Mouse (Mus musculus): Measurements from ENCODE around the gene Hist1h2bj.

Hist1h2bj gene

GRCm38 (mm10) chr13:22015479-22016450 is 27.2 kb upstream of the Hist1h2bj start:
- DNase-seq: peak; percentile 59 to 78

DNA sequence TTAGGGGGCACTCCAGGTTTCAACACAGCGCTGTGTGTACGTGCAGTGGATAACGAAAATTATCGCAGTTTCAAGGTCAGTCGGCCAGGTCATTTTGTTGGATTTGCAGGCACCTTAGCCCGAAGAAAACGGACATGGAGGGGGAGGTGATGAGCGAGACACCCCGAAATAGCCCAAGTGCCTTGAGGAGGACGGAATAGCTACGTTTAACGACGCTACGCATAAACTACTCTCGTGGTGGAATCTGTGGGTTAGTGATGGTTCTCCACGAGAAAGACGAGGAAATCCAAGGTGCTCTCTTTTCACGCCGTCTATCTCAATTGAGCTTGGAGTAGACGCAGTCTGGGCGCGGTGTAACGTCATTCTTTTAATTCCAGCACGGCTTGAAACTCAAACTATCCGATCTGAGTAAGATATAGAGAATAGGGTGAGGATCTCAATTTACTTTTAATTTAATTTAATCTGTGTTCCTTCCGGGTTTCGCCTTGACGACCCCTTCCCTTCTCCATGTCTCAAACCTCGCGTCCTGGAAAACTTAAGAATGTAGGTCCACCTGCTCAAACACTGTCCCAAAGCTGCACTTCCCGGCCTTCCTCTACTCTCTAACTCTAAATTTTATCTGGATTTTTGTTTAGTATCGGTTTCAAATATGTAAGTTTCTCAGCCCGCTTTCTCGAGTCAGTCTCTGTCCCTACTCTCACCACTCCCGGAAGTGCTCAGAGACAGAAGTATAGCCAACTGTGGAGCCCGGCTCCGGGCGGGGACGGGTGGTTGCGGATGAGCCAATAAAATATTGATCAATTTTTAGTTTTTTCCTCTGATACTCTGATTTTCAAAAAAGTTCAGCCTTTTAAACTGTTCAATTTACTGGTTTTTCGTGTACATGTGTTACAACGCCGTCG is 22.8 kb upstream of the Hist1h2bj start:
- no peak for DNase-seq

DNA sequence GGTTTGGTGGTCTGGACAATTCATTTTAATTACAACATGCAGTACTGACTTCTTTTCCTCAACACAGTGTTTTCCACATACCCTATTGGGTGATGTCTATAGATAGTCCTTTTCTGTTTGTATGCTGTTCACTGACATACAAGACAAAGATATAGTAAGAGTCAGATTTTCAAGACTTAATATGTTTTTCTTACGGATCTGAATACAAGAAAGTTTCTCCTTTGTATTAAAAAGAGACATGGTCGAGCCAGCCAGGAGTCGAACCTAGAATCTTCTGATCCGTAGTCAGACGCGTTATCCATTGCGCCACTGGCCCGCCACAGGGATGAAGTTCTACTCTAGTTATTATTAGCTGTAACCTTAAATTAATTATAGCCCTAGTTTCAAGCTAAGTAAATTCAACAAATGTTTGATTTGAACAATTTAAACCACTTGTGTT is 22.1 kb upstream of the Hist1h2bj start:
- peak in 1 of 2 experiments; percentile 57 for DNase-seq

DNA sequence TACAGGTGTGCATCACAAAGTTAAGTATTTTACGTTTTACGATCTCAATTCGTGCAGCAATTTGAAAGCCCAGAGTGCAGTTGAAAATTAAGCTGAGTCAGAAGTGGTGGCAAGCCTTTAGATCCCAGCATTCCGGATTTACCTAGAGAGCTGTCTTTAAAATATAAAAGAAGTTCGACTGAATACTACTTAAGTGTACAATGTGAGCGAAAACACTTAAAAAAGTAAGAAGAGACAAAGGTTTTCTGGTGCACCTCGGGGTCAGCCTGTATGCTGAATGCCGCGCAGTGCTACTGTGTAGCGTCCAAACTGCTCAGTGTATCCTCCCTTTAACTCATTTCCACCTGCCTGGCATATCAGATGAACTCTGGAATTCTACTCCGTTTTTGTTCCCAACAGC is 21.4 kb upstream of the Hist1h2bj start:
- DNase-seq: no peak

DNA sequence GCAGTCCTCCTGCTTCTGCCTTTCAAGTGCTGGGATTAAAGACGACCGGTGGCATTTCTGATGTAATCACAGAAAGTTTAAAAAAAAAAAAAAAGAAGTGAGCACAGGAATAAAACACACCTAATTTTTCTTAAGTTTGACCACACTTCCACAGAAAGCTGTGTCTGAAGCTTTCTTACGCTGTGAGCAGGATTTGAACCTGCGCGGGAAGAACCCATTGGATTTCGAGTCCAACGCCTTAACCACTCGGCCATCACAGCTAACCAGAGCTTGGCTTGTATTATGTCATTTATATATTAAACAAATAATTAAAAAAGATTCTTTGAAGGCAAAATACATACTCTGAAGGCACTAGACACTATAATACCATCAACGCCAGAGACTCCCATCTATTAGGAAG is 20.8 kb upstream of the Hist1h2bj start:
- DNase-seq: peak; percentile 51 to 67

DNA sequence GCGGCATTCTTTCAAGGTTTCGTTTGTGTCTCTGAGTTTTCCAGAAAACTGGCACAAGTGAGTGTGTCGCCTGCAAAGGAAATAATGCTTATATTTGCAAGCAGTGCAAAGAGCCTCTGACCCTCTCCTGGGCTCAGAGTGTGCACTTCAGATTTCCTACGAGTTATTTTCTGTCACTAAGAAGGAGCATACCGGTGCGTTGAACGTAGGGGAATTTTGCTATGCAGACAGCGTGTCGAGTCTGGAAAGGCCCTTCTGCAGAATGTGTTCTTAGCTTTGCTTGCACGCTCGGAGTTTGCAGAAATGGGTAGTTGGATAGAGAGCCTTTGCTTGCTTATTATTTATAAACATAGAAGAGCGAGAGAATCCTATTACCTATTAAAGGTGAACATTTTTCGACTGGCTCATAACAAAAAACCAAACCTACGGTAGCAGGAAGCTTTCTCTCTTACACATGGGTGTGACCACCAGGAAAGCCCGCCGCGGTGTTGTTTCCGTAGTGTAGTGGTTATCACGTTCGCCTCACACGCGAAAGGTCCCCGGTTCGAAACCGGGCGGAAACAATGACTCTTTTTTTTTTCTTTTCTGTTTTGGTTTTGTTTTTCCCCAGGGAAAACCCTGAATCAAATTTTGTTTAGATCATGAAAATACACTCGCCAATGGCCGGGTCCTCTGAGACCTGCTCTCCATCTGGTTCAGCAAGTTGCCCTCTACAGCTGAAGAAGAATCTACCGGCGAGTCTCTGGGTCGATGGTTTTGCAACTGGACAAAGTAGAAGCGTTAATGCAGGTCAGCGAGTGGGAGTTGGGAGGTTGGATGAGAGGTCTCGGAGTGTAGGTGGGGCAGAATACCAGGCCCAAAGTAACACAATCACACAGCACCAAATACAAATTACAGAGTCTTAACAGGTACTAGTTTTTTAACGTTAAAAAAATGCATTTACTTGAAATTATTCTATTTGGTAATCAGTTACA is 16.7 kb upstream of the Hist1h2bj start:
- DNase-seq: peak; percentile 67 to 80

DNA sequence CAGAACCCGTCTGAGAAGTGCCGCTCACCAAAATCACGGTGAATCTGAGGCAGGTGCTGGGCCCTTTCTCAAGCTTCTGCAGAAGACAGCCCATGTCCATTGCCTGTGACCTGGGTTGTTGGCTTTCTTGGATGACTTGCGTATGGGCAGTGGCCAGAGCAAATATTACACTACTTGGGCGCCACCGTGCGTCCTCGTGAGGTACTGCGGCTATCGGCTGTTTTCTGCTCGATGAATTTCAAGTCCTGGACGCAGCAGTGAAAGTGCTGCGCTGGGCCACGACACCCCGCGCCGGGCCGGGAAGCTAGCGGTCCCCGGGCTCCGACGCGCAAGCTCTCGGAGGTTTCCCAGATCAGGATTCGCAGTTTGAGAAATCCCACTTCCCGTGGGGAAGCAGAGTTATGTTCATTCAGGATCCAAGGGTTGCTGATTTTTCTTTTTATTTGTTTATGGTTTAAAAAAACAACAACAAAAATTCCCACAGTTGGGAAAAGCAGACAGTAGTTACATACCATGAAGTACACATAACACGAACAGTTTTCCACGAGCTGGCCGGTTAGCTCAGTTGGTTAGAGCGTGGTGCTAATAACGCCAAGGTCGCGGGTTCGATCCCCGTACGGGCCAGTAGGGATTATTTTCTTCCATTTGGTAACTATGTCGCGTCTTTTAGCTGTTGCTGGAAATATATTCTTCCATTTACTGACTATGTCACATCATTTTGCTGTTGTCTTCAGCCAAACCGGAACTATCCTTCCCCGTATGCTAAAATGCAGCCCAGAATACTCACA is 14.1 kb upstream of the Hist1h2bj start:
- DNase-seq: peak; percentile 82 to 94

DNA sequence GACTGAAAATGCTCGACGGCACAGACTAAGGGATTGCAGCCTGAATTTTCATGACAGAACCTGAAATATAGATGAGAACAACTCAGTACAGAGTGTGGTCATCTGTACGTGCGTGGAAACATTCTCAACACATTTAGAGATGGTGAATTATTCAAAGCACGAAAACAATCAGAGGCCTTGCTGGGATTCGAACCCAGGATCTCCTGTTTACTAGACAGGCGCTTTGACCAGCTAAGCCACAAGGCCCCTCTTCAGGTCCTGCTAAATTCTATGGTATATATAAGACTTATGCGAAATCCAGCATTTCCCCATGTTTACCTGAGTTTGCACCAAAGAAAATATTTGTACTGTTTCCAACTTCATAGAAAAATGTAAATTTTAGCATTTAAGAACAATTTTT is 13.1 kb upstream of the Hist1h2bj start:
- no peak for DNase-seq

GRCm38 (mm10) chr13:22030493-22030892 is 12.5 kb upstream of the Hist1h2bj start:
- no peak for DNase-seq

DNA sequence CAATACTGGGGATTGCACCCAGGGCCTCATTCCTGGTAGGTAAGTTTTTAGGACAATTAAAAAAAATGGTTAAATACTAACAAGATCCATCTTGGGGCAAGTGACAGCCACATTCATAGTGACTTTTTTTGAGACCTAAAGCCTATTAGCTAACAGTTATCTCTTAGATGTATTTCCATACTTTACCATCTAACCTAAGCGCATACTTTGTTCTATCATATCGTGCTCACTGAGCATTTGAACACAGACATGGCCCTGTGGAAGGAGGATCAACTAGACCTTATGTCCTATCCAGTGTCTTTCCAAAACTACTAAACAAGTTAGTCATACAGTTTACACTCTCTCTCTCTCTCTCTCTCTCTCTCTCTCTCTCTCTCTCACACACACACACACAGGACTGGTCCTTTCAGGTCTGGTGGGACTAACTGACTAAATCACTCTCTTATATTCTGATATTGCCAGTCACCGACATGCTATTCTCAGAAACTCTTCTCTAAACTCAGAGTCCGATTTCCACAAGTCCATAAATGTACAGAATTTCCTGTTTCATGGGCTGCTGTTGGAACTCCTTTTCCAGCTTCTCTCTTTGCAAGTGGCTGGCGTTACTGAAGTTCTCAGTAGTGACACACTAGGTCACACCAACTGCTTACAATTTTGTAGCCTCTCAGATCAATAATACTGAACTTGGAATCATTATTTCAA is 9.1 kb upstream of the Hist1h2bj start:
- no peak for DNase-seq

GRCm38 (mm10) chr13:22034443-22035266 is 8.4 kb upstream of the Hist1h2bj start:
- no peak for DNase-seq

- peak; percentile 53 to 63 for DNase-seq
Measured at GRCm38 (mm10) chr13:22035267-22036148, 7.5 kb upstream of the Hist1h2bj start, which contains the start of the genes Hist1h2ah and Hist1h2bk. Gene Hist1h2ah (minus strand): TSS chr13:22035568. Gene Hist1h2bk (plus strand): TSS chr13:22035870.

DNA sequence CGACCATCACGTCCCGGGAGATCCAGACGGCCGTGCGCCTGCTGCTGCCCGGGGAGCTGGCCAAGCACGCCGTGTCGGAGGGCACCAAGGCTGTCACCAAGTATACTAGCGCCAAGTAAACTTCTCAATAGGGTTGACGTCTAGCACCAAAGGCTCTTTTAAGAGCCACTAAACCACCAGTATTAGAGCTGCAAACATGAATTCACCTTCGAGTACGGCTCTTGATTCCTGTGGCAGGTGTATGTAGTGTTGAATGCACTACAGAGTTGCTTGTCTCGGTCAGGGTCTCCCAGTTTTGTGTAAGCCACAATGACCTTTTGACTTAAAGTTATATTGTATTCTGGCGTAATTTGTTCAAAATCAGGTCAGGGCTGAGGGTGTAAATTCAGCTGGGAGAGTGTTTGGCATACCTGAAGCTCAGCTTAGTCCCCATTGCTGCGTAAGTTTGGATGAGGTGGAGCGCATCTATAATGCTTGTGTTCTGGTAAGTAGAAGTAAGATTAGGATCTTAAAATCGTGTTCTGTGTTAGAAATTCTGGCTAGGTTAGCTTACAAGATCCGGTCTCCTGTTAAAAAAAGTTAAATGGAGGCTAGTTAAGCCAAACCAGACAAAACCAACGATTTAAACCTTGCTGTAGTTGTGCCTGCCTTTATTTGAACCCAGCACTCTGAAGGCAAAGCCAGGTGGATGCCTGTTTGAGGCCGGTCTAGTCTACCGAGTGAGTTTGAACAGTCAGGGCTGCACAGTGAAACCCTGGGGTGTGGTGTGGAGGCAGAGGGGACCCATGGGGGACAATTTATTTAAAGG is 6.7 kb upstream of the Hist1h2bj start:
- DNase-seq: no peak

GRCm38 (mm10) chr13:22036986-22037385 is 6.0 kb upstream of the Hist1h2bj start:
- no peak for DNase-seq

GRCm38 (mm10) chr13:22037415-22037814 is 5.6 kb upstream of the Hist1h2bj start:
- no peak for DNase-seq

- DNase-seq: no peak
Measured at GRCm38 (mm10) chr13:22039364-22039763, 3.6 kb upstream of the Hist1h2bj start.

GRCm38 (mm10) chr13:22039951-22040463 is 3.0 kb upstream of the Hist1h2bj start:
- no peak for DNase-seq

All from spleen, adult 18-20 months (tissue).